Mouse (Mus musculus) cerebral cortex, adult 2 months (tissue): ENCODE results near the gene Ppp1r3a.

Experiments used
- WGBS: fragments of 180-500 bp; shearing (Covaris S2); methylation state at CpG from one replicate; pipeline ENCODE4 v1.1.7; 2018; 5-methylcytosine and 5-hydroxymethylcytosine counted together

Gene Ppp1r3a

DNA sequence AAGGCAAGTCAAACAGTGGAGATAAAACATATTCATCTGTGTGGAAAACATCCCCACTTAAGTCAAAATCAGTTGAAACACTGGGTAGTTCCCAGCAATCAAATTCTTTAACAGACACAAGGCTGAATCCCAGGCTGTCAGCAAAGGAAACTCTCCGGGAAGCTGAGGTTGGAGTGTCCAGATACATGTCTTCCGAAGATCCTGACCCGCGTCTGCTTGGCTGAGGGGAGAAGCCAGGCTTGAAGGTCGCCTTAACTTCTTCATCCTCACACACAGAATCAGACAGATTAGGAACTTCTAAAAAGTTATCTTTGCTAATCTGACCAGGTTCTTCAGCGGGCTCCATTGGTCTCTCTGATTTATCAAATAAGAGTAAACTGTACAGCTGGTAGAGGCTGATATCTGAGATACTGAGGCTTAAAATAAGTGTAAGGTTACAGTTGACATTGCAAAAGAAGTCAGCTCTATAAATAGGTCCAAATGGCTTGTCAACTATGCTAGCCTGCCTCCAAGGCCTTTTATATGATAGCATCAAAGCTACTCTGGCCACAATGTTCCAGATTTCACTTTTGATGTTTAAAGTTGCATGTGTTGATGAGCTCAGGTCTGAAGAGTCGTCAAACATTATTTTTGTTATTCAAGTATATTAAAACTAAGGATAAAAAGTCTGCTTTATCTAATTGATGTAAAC, at the start of gene Ppp1r3a:
Ppp1r3a (minus strand) TSS at position 374 of the 691 bp plus-strand sequence.
- 93% methylated on average over 7 of the region's 7 CpGs for WGBS

DNA sequence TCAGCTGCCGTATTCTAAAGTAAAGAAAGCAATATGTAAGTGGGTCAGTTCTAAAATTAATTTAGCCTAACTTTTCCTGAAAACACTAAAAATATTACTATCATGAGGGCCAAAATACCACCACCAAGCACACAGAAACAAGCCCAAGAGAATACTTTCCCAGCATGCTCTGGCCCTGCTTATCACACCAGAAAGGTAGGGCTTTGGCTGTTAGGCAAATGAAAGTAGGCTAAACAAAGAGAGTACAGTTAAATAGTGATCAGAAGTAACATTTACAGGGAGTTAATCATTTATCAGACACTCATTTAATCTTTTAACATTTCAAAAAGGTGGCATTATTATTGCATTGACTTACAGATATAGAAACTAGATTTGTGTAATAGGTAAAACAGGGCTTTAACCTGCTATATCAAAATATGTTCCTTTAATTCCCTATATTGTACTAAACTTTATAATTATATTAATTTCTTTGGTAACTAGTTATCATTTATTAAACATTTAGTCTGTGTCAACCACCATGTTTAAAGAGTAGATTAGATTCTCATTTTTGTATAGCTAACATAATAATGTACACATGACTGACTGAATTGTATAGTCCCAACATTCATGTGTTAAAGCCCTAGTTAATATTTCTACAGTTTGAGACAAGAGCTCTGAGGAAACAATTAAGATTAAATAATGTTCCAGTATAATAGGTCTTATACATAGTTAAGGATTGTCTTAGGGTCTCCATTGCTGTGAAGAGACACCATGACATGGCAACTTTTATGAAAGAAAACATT, 32.3 kb upstream of the Ppp1r3a start:
- WGBS = 51% methylated on average over 1 of the region's 1 CpGs

- 88% methylated on average over 4 of the region's 4 CpGs for WGBS
These were observed 22.8 kb upstream of the Ppp1r3a start for GRCm38 (mm10) chr6:14777920-14778319.

GRCm38 (mm10) chr6:14771717-14772116, 16.6 kb upstream of the Ppp1r3a start:
- WGBS = 89% methylated on average over 2 of the region's 2 CpGs

- WGBS = 38% methylated on average over 3 of the region's 3 CpGs
These were observed 2.4 kb upstream of the Ppp1r3a start for GRCm38 (mm10) chr6:14757486-14757885.

DNA sequence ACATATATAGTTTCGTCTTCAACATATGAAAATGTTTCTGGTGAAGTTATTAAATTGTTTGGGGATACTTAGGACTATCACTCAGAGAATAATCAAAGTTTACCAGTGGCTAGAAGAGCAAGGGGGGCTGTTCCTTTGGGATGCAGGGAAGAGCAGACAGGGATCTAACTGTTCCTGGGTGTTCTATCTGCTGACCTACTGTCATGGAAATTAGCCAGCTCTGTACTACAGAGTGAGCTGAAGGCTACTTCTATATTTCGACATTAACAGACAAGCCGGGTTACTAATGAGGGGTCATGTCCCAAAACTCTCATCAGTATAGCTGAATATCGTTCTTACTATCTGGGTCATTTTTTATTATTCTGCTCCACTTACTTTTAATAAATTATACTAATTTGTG, 1.6 kb downstream of the Ppp1r3a start:
- 83% methylated on average over 4 of the region's 4 CpGs for WGBS

GRCm38 (mm10) chr6:14752211-14752610, 2.9 kb downstream of the Ppp1r3a start:
- WGBS = 61% methylated on average over 1 of the region's 1 CpGs

- WGBS = 49% methylated on average over 2 of the region's 2 CpGs
These were observed 8.1 kb downstream of the Ppp1r3a start for GRCm38 (mm10) chr6:14747000-14747399.

DNA sequence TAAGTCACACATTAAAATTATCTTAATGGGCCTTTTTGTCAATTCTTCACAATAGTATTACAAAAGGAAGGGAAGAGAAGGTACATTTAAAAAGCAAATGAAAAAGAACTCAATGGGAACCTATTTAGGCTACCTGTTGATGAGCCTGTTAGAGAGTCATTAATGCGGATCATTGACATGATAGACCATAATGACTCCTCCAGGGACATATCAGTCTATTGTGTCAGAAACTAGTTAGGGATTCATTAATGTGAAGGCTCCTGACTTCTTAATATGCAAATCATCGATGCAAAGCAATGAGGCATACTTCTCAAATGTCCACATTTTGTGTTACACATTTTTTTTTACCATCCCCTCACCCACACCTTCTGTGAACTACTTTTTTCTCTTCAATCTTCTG, 19.1 kb downstream of the Ppp1r3a start:
- 60% methylated on average over 2 of the region's 2 CpGs for WGBS

GRCm38 (mm10) chr6:14731011-14731410, 24.1 kb downstream of the Ppp1r3a start:
- WGBS = 82% methylated on average over 5 of the region's 5 CpGs

- WGBS = 32% methylated on average over 4 of the region's 4 CpGs
These were observed 34.2 kb downstream of the Ppp1r3a start for GRCm38 (mm10) chr6:14720772-14721414.

- 27% methylated on average over 6 of the region's 6 CpGs for WGBS
These were observed 34.8 kb downstream of the Ppp1r3a start for GRCm38 (mm10) chr6:14720110-14720771.

- 87% methylated on average over 4 of the region's 4 CpGs for WGBS
These were observed 39.7 kb downstream of the Ppp1r3a start for GRCm38 (mm10) chr6:14715129-14715989.

DNA sequence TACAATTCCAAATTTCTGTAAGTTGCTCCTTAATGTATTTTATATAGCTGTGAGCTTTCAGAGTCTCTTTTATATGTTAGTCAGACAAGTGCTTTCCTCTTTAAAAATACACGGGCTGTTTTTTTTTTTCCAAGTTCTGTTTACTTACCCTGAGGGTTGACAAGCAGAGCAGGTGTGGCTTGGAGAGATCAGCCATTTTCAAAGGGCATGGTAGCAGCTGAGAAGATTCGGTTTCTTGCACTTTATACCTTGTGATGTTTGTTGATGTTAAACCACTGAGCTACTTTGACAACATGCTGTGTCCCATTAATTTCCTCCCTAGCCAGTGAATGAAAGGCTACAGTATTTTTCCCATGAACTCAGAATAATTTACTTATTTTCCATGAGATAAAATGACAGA, 42.9 kb downstream of the Ppp1r3a start:
- WGBS = 66% methylated on average over 2 of the region's 2 CpGs

DNA sequence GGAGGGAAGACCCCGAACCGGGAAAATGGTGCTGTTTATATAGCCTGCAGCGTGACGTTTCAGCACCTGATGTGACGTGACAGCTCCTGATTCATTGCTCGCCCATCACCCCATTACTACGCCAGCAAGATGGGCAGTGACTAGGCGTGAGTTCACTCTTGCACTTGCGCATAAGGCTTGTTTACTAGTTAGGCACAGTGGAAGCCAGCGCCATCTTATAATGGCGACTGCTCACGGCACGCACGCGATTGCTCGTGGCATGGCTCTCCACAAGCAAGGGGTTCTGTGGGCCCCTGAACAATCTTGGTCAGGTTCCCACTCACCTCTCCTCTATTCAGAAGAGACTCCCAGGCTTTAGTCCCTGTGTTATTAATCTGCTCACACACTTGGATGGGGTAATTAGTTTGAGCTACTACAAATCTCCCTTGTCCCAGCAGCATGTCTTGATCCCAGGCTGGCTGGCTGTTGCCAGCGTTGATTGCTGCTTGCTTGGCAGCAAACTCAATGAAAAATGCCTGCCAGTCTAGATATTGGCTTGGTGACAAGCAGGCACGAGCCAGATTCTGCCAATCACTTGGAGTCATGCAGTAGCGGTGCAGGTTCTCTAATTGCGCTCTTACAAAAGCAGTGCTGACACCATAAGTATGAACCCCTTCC, 75.7 kb downstream of the Ppp1r3a start:
- WGBS = 36% methylated on average over 20 of the region's 20 CpGs

DNA sequence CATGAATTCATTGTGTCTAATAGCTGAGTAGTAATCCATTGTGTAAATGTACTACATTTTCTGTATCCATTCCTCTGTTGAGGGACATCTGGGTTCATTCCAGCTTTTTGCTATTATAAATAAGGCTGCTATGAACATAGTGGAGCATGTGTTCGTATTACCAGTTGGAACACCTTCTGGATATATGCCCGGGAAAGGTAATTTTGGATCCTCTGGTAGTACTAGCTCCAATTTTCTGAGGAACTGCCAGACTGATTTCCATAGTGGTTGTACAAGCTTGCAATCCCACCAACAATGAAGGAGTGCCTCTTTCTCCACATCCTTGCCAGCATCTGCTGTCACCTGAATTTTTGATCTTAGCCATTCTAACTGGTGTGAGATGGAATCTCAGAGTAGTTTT, 86.1 kb downstream of the Ppp1r3a start:
- WGBS = 69% methylated on average over 2 of the region's 2 CpGs

DNA sequence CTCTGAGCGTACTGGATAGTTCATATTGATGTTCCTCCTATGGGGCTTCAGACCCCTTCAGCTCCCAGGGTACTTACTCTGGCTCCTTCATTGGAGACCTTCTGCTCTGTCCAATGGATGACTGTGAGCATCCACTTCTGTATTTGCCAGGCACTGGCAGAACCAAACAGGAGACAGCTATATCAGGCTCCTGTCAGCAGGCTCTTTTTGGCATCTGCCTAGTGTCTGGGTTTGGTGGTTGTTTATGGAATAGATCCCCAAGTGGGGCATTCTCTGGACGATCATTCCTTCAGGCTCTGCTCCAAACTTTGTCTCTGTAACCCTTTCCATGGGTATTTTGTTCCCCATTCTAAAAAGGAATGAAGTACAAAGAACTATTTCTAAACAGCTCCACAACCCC, 87.4 kb downstream of the Ppp1r3a start:
- WGBS = 76% methylated on average over 2 of the region's 2 CpGs
